Comparison of ENCODE assay signal across 9 mouse cellular contexts in genomic region chr4:148984701-148985540, GRCm38 (mm10).
DNase-seq lines count a peak whose midpoint lies in the region; ATAC-seq and TF ChIP-seq lines count a peak whose summit lies in the region.
"Had no signal": no experiment of that assay in that cellular context is flagged by ENCODE, and none has a peak within 500 bp of the region (broad histone marks: within the 10 kb centered on the region; RNA-seq: fewer than 3 reads in every experiment).

No protein-coding gene starts in this region.

- H3K36me3 ChIP-seq in stomach, embryonic 15.5 days, result no peaks in the 10 kb centered on the region
- H3K36me3 ChIP-seq in stomach, postnatal 0 days (ENCODE audit: control insufficient read depth, insufficient read depth, low read length), result no peaks in the 10 kb centered on the region
- H3K36me3 ChIP-seq in forebrain, embryonic 16.5 days (ENCODE audit: control insufficient read depth, insufficient read depth), result no peaks in the 10 kb centered on the region
- no peaks in the 10 kb centered on the region for H3K36me3 ChIP-seq in midbrain, embryonic 11.5 days (ENCODE audit: control insufficient read depth, insufficient read depth, low read length)

- no peak overlapping the region for H3K27ac ChIP-seq in stomach, embryonic 15.5 days
- H3K27ac ChIP-seq in stomach, postnatal 0 days (replicated peaks), result no peak overlapping the region
- no peak overlapping the region for H3K27ac ChIP-seq in forebrain, embryonic 16.5 days (ENCODE audit: low read length)
- H3K27ac ChIP-seq in midbrain, embryonic 11.5 days (ENCODE audit: low read depth, low read length), result no peak overlapping the region
- no peak overlapping the region for H3K27ac ChIP-seq in gastrocnemius, adult 2 months

- WGBS in stomach, embryonic 15.5 days, result 66% methylated on average over 19 of the region's 19 CpGs
- 74% methylated on average over 19 of the region's 19 CpGs for whole genome bisulfite sequencing in stomach, postnatal 0 days
- WGBS in forebrain, embryonic 16.5 days, result 55% methylated on average over 19 of the region's 19 CpGs
- WGBS in midbrain, embryonic 11.5 days, result 52% methylated on average over 19 of the region's 19 CpGs

- ATAC-seq in stomach, embryonic 15.5 days (ENCODE audit: insufficient read depth, low FRiP score, low read depth), result 0 out of 2 replicates have a peak, but pooled peaks have one; percentile 11
- no peak for ATAC-seq in stomach, postnatal 0 days (ENCODE audit: low FRiP score, low TSS enrichment)
- peak; percentile 80 for ATAC-seq in forebrain, embryonic 16.5 days
- ATAC-seq in midbrain, embryonic 11.5 days (ENCODE audit: low FRiP score), result 0 out of 2 replicates have a peak, but pooled peaks have one; percentile 30

- H3K9me3 ChIP-seq in stomach, embryonic 15.5 days, result no peaks in the 10 kb centered on the region
- H3K9me3 ChIP-seq in stomach, postnatal 0 days (ENCODE audit: control insufficient read depth, low read length), result no peaks in the 10 kb centered on the region
- no peaks in the 10 kb centered on the region for H3K9me3 ChIP-seq in forebrain, embryonic 16.5 days (ENCODE audit: control insufficient read depth, low read length)
- no peaks in the 10 kb centered on the region for H3K9me3 ChIP-seq in midbrain, embryonic 11.5 days (ENCODE audit: control insufficient read depth, low read length)
- H3K9me3 ChIP-seq: heart, embryonic 12.5 days had no signal

- H3K9ac ChIP-seq in stomach, embryonic 15.5 days, result no peak overlapping the region
- no peak overlapping the region for H3K9ac ChIP-seq in stomach, postnatal 0 days (ENCODE audit: low read length)
- H3K9ac ChIP-seq in forebrain, embryonic 16.5 days (replicated peaks; ENCODE audit: low read depth, low read length), result no peak overlapping the region
- no peak overlapping the region for H3K9ac ChIP-seq in midbrain, embryonic 11.5 days (ENCODE audit: low read length)

- intact Hi-C loops in gastrocnemius, adult 2 months (cut with DNase I), result loop anchor here (5.0 kb wide), 1 partner anchor 52 kb away; no protein-coding TSS in a partner anchor

- TF ChIP-seq CTCF in stomach, postnatal 0 days (IDR thresholded peaks at IDR 0.05; ENCODE audit: low read depth), result no peak; the same call in 1 of the 2 replicates
- TF ChIP-seq CTCF in gastrocnemius, adult 2 months (IDR thresholded peaks at IDR 0.05), result no peak

- DNase-seq in stomach, postnatal 0 days (ENCODE audit: low spot score), result no peak
- DNase-seq in midbrain, embryonic 11.5 days (ENCODE audit: low spot score, missing footprints), result no peak
- DNase-seq in thymus, adult 18-20 months, result no peak
- DNase-seq in gastrocnemius, adult 2 months, result no peak
- no peak for DNase-seq in urinary bladder, adult 2 months (ENCODE audit: low spot score)
- no peak for DNase-seq in gastrocnemius, postnatal 10 days

- H3K4me1 ChIP-seq in stomach, embryonic 15.5 days, result peaks cover 9% of the 10 kb centered on the region; the same call in 1 of the 2 replicates
- H3K4me1 ChIP-seq in stomach, postnatal 0 days (replicated peaks; ENCODE audit: control insufficient read depth, insufficient read depth), result peaks cover 6% of the 10 kb centered on the region; the same call in 1 of the 2 replicates
- peaks cover 18% of the 10 kb centered on the region for H3K4me1 ChIP-seq in forebrain, embryonic 16.5 days (replicated peaks; ENCODE audit: control insufficient read depth, insufficient read depth, low read length)
- peaks cover 14% of the 10 kb centered on the region for H3K4me1 ChIP-seq in midbrain, embryonic 11.5 days (ENCODE audit: control insufficient read depth, insufficient read depth, low read length)

- H3K27me3 ChIP-seq in stomach, embryonic 15.5 days (replicated peaks), result no peaks in the 10 kb centered on the region
- H3K27me3 ChIP-seq in stomach, postnatal 0 days (ENCODE audit: control insufficient read depth, insufficient read depth, low read length), result no peaks in the 10 kb centered on the region
- H3K27me3 ChIP-seq in forebrain, embryonic 16.5 days (replicated peaks; ENCODE audit: control insufficient read depth, insufficient read depth, low read length), result no peaks in the 10 kb centered on the region
- no peaks in the 10 kb centered on the region for H3K27me3 ChIP-seq in midbrain, embryonic 11.5 days (ENCODE audit: control insufficient read depth, insufficient read depth, low read length)
- H3K27me3 ChIP-seq: heart, embryonic 12.5 days had no signal

- no peak for TF ChIP-seq EP300 in stomach, postnatal 0 days (optimal IDR thresholded peaks at IDR 0.05)

- H3K4me2 ChIP-seq in stomach, embryonic 15.5 days, result no peak overlapping the region
- no peak overlapping the region for H3K4me2 ChIP-seq in stomach, postnatal 0 days (replicated peaks; ENCODE audit: low read depth)
- H3K4me2 ChIP-seq in forebrain, embryonic 16.5 days (ENCODE audit: low read length), result no peak overlapping the region
- H3K4me2 ChIP-seq in midbrain, embryonic 11.5 days, result no peak overlapping the region
- H3K4me2 ChIP-seq: heart, embryonic 12.5 days had no signal

- no peak overlapping the region for H3K4me3 ChIP-seq in stomach, embryonic 15.5 days (replicated peaks)
- no peak overlapping the region for H3K4me3 ChIP-seq in stomach, postnatal 0 days (ENCODE audit: low read depth, low read length)
- no peak overlapping the region for H3K4me3 ChIP-seq in forebrain, embryonic 16.5 days (replicated peaks; ENCODE audit: low read length)
- H3K4me3 ChIP-seq in midbrain, embryonic 11.5 days (ENCODE audit: low read depth, low read length), result no peak overlapping the region
- H3K4me3 ChIP-seq in gastrocnemius, adult 2 months, result no peak overlapping the region
- H3K4me3 ChIP-seq: heart, embryonic 12.5 days had no signal
